Mouse (Mus musculus): ENCODE results near the gene Carmil1. TPM values are rescaled to one million over a fixed set of nuclear protein-coding genes. Genes with fewer than 3 reads are reported as not detected.
"Not testable (repeated sequence)": the region's sequence is repeated elsewhere in the genome, so short reads cannot be mapped to it uniquely, and the experiment has no call there.

Gene Carmil1
- total and polyA plus RNA-seq, 2 experiments = 2.9 to 7.7 TPM

DNA sequence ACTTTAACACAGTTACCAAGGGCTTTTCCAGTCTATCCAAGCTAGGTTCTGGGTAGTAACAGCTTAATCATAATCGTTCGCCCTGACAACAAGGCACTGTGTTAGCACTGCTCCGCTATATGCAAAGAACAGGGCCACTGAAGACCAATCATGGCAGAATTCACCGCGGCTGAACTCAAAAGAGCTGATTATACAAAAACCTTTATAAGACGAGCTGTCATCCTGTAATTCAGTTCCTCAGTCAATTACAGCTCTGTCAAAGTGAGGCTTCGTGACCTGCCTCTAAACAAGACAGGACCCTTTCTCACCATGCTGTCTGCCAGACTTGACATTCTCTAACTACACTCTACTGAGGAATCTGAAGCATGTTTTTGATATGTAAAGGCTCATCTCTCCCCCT, 170.3 kb downstream of the Carmil1 start:
- WGBS = 94% methylated on average over 7 of the region's 7 CpGs
- TF ChIP-seq CTCF (IDR thresholded peaks at IDR 0.05; ENCODE audit: low read depth, low read length) (no peak), POLR2A (IDR thresholded peaks at IDR 0.05; ENCODE audit: extremely low read depth, insufficient read depth, low read length) (no peak)
- Histone ChIP-seq H3K9ac (ENCODE audit: low read depth, low read length) (no peak overlapping the region), H3K79me2 (ENCODE audit: control insufficient read depth, insufficient read depth, low read length) (no peaks in the 10 kb centered on the region), H3K27me3 (ENCODE audit: control insufficient read depth, insufficient read depth, low read length) (no peaks in the 10 kb centered on the region), H3K27ac (replicated peaks; ENCODE audit: insufficient read depth, low read depth, low read length) (no peak overlapping the region), H3K4me3 (ENCODE audit: insufficient read depth, low read depth, low read length) (no peak overlapping the region), H3K4me1 (ENCODE audit: control insufficient read depth, insufficient read depth, low read length) (peaks cover 4% of the 10 kb centered on the region; the same call in 1 of the 2 replicates), H3K36me3 (ENCODE audit: control insufficient read depth, insufficient read depth, low read length) (peaks cover 37% of the 10 kb centered on the region)
- DNase-seq (ENCODE audit: extremely low read depth, low read depth, low spot score) = no peak

DNA sequence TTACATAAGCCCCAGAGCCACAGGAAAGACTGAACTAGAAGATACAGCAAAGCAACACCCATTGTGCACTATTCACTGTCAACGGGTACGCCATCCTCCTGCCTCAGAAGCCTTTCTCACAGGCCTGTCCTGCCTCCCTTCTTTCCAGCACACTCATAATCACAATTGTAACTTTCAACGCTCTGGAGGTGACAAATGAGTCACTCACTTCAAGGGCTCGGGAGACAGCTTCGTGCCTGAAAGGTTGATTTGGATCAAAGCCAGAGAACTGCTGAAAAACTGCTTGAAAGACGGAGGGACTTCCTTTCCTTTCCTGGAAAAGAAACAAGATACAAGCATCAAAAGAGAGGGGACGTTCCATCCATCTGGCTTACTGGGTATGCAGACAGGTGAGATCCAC, 172.3 kb downstream of the Carmil1 start:
- no peak overlapping the region for H3K4me3 ChIP-seq (ENCODE audit: insufficient read depth, low read depth, low read length)
- no peak for DNase-seq (ENCODE audit: extremely low read depth, low read depth, low spot score)
- H3K36me3 ChIP-seq (ENCODE audit: control insufficient read depth, insufficient read depth, low read length) = peaks cover 33% of the 10 kb centered on the region
- H3K27ac ChIP-seq (replicated peaks; ENCODE audit: insufficient read depth, low read depth, low read length) = no peak overlapping the region
- H3K4me1 ChIP-seq (ENCODE audit: control insufficient read depth, insufficient read depth, low read length) = peaks cover 4% of the 10 kb centered on the region; the same call in 1 of the 2 replicates
- H3K27me3 ChIP-seq (ENCODE audit: control insufficient read depth, insufficient read depth, low read length) = no peaks in the 10 kb centered on the region
- no peaks in the 10 kb centered on the region for H3K79me2 ChIP-seq (ENCODE audit: control insufficient read depth, insufficient read depth, low read length)
- no peak for TF ChIP-seq POLR2A (IDR thresholded peaks at IDR 0.05; ENCODE audit: extremely low read depth, insufficient read depth, low read length)
- no peak for TF ChIP-seq CTCF (IDR thresholded peaks at IDR 0.05; ENCODE audit: low read depth, low read length)
- H3K9ac ChIP-seq (ENCODE audit: low read depth, low read length) = no peak overlapping the region
- 82% methylated on average over 7 of the region's 7 CpGs for WGBS

DNA sequence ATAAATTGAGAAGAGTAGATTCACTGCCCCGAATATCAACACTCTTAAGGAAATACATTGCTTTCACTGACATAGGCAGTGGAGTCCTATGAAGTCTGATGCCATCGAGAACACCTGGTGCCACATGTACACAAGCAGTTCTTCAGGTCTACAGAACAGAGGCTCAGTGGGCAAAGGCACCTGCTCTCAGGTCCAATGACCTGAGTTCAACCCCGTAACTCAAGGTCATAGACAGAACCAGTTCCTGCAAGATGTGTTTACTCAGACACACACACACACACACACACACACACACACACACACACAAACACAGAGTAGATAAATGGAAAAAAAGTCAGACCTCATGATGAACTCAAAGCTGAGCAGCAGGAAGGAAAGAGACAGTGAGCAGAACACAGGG, 173.5 kb downstream of the Carmil1 start:
- Histone ChIP-seq H3K9ac (ENCODE audit: low read depth, low read length) (no peak overlapping the region), H3K4me3 (ENCODE audit: insufficient read depth, low read depth, low read length) (no peak overlapping the region), H3K4me1 (ENCODE audit: control insufficient read depth, insufficient read depth, low read length) (peaks cover 4% of the 10 kb centered on the region; the same call in 1 of the 2 replicates), H3K27ac (replicated peaks; ENCODE audit: insufficient read depth, low read depth, low read length) (no peak overlapping the region), H3K79me2 (ENCODE audit: control insufficient read depth, insufficient read depth, low read length) (no peaks in the 10 kb centered on the region), H3K27me3 (ENCODE audit: control insufficient read depth, insufficient read depth, low read length) (no peaks in the 10 kb centered on the region), H3K36me3 (ENCODE audit: control insufficient read depth, insufficient read depth, low read length) (peaks cover 30% of the 10 kb centered on the region)
- 27% methylated on average over 3 of the region's 3 CpGs for WGBS
- DNase-seq (ENCODE audit: extremely low read depth, low read depth, low spot score) = peak; percentile 88
- no peak for TF ChIP-seq POLR2A (IDR thresholded peaks at IDR 0.05; ENCODE audit: extremely low read depth, insufficient read depth, low read length)
- TF ChIP-seq CTCF (IDR thresholded peaks at IDR 0.05; ENCODE audit: low read depth, low read length) = no peak

DNA sequence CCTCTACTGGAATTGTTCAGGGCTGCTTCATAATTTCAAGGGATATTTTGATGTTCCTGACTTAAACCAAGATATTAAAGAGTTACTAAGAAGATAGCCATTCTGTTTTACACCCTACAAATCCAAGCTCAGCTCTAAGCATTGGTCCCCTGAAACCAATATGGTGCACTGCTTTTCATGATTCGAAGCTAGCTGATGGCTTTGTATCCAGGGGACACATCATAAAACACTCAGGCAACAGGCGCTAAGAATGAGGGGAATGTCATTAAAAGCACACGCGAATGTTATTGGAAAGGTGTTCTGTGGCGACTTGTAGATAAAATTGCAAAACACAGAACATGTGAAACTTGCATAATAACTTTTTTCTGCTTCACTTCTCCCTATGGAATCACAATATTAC, 174.8 kb downstream of the Carmil1 start:
- TF ChIP-seq POLR2A (IDR thresholded peaks at IDR 0.05; ENCODE audit: extremely low read depth, insufficient read depth, low read length) = no peak
- TF ChIP-seq CTCF (IDR thresholded peaks at IDR 0.05; ENCODE audit: low read depth, low read length) = no peak
- Histone ChIP-seq H3K9ac (ENCODE audit: low read depth, low read length) (no peak overlapping the region), H3K4me1 (ENCODE audit: control insufficient read depth, insufficient read depth, low read length) (peaks cover 4% of the 10 kb centered on the region; the same call in 1 of the 2 replicates), H3K36me3 (ENCODE audit: control insufficient read depth, insufficient read depth, low read length) (peaks cover 21% of the 10 kb centered on the region), H3K79me2 (ENCODE audit: control insufficient read depth, insufficient read depth, low read length) (no peaks in the 10 kb centered on the region), H3K4me3 (ENCODE audit: insufficient read depth, low read depth, low read length) (no peak overlapping the region), H3K27me3 (ENCODE audit: control insufficient read depth, insufficient read depth, low read length) (no peaks in the 10 kb centered on the region), H3K27ac (replicated peaks; ENCODE audit: insufficient read depth, low read depth, low read length) (no peak overlapping the region)
- WGBS = 87% methylated on average over 5 of the region's 5 CpGs
- no peak for DNase-seq (ENCODE audit: extremely low read depth, low read depth, low spot score)

DNA sequence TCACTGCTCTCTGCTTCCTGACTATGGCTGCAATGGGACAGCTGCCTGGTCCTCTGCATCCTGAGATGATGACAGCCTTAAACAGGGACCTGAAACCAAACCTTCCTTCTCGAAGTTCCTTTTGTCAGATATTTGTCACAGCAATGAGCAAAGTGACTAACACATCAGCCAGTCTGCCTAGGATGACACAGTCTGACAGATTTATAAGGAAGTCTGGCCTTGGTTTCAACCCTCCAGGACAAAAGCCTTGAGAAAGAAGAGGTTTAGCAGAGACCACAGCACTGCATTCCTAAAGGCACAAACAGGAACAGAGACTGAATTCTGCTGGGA, 175.3 kb downstream of the Carmil1 start:
- Histone ChIP-seq H3K79me2 (ENCODE audit: control insufficient read depth, insufficient read depth, low read length) (no peaks in the 10 kb centered on the region), H3K27me3 (ENCODE audit: control insufficient read depth, insufficient read depth, low read length) (no peaks in the 10 kb centered on the region), H3K36me3 (ENCODE audit: control insufficient read depth, insufficient read depth, low read length) (peaks cover 24% of the 10 kb centered on the region), H3K9ac (ENCODE audit: low read depth, low read length) (no peak overlapping the region), H3K4me3 (ENCODE audit: insufficient read depth, low read depth, low read length) (no peak overlapping the region), H3K27ac (replicated peaks; ENCODE audit: insufficient read depth, low read depth, low read length) (no peak overlapping the region), H3K4me1 (ENCODE audit: control insufficient read depth, insufficient read depth, low read length) (peaks cover 4% of the 10 kb centered on the region; the same call in 1 of the 2 replicates)
- DNase-seq (ENCODE audit: extremely low read depth, low read depth, low spot score) = peak; percentile 22
- TF ChIP-seq CTCF (IDR thresholded peaks at IDR 0.05; ENCODE audit: low read depth, low read length) (no peak), POLR2A (IDR thresholded peaks at IDR 0.05; ENCODE audit: extremely low read depth, insufficient read depth, low read length) (no peak)
- WGBS = 76% methylated on average over 1 of the region's 1 CpGs

DNA sequence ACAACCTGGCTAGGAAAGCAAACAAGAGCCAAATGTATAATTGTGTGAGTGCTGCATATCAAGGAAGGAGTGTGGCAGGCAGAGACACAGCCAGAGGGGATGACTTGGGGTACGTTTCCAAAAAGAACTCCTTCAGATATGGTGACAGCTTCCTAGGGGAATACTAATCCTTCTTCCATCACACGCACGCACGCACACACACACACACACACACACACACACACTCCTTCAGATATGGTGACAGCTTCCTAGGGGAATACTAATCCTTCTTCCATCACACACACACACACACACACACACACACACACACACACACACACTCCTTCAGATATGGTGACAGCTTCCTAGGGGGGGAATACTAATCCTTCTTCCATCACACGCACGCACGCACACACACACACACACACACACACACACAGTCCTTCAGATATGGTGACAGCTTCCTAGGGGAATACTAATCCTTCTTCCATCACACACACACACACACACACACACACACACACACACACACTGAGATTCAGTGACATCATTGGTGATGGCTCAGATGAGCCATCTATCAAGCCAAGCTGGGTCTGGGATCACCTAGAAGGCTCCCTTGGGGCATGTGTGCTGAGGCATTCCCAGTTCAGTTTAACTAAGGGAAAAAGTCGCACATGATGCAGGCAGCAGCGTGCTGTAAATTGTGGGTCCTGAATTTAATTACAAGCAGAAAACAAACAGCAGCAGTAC, 175.8 kb downstream of the Carmil1 start:
- not testable (repeated sequence) for H3K4me1 ChIP-seq (ENCODE audit: control insufficient read depth, insufficient read depth, low read length); DNase-seq (ENCODE audit: extremely low read depth, low read depth, low spot score); H3K79me2 ChIP-seq (ENCODE audit: control insufficient read depth, insufficient read depth, low read length); H3K9ac ChIP-seq (ENCODE audit: low read depth, low read length); H3K27ac ChIP-seq (replicated peaks; ENCODE audit: insufficient read depth, low read depth, low read length); H3K4me3 ChIP-seq (ENCODE audit: insufficient read depth, low read depth, low read length); H3K27me3 ChIP-seq (ENCODE audit: control insufficient read depth, insufficient read depth, low read length)
- WGBS = 88% methylated on average over 9 of the region's 9 CpGs
- peaks cover 26% of the 10 kb centered on the region for H3K36me3 ChIP-seq (ENCODE audit: control insufficient read depth, insufficient read depth, low read length)

Measured in liver, adult 2 months (tissue).